Mouse (Mus musculus) neural tube, postnatal 0 days (tissue): ENCODE measurements around the gene Tmem267. TPM values are rescaled to one million over a fixed set of nuclear protein-coding genes. Genes with fewer than 3 reads are reported as not detected.

ENCODE experiments used
- polyA plus RNA-seq: library from polyadenylated mRNA; unstranded; fragments of >200 nt; fragmentation: Nextera tagmentation; extraction: Ambion mirVana; gene quantifications from 2 replicates; pipeline ENCODE4 v1.2.1, GENCODE M21; 2015

The Tmem267 gene
- polyA plus RNA-seq = 3.0 and 3.7 TPM in 2 replicates

GRCm38 (mm10) chr13:119487880-119488580, at the start of gene Tmem267, which contains the start of gene 3110070M22Rik:
Gene Tmem267, plus strand, starts transcription at chr13:119488039.
Gene 3110070M22Rik, minus strand, starts transcription at chr13:119488383.

DNA sequence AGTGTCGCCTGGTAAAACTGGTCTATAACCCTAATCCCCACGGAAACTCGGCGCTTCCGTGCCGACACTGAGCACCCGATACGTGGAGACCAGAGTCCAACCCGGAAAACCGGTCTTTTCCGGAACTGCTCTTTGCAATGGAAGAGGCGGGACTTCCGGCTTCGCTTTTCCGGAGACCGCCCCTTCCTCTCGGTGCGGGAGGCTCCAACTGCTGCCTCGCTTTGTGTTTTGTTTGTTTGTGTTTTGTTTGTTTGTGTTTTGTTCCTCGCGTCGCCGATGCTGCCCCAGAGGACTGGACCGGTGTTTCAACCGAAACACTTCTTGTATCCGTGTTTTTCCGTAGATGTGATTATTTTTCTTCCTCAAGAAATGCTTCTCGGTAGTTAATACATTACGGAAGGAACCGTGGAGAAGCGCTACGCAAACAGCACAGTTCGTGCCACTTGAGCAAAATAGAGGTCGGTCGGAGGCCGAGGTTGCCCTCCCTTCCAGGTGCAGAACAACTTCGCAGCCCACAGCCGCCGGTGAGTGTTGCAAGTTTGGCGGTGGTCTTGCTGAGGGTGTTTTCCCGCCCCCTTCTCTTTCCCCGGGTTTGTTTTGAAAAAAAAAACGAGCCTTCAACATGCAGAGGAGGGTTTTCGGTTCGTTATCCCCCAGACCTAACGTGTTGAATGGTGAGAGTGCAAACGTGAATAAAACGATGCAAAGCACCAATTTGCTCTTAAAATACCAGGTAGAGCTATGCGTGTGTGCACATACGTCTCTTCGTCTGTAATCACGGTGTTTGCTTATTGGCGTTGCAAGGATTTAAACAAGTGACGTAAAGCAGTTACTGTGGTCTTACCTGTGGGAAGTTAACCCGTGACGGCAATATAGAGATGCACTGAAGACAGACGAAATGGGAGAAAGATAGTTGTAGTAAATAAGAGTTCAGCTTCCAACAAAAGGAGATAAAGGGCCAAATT, 25.0 kb upstream of the Tmem267 start, which contains the start of gene 4833420G17Rik:
4833420G17Rik (plus strand) TSS at position 173 of the 965 bp plus-strand sequence.

DNA sequence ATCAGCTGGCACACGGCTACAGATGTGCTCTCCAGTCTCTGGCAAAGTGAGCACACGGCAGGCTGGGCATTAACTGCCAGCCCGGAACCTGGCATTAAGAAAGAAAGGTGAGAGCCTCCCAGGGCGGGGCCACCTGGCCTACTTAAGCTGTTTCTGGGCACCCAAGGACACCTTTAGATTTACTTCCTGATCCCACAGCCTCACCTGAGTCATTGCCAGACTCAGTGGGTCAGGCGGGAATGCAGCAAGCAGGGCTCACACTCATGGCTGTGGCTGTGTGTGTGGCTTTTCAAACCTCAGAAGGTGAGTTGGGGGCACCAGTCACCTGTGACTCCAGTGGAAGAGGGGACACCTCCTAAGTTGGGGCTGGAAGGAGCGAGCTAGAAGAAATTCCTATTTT, 135.8 kb downstream of the Tmem267 start, which contains the start of gene Ccl28:
Ccl28 (plus strand) TSS at position 186 of the 400 bp plus-strand sequence.

Other genes starting within 250 kb of the Tmem267 start
- gene Paip1, start 59.4 kb upstream of the Tmem267 start, polyA plus RNA-seq = 141 and 164 TPM in 2 replicates
- 50.4 and 53.7 TPM in 2 replicates for gene 4833420G17Rik, start 25.3 kb upstream of the Tmem267 start, polyA plus RNA-seq
- 1.3 and 1.9 TPM in 2 replicates for gene 3110070M22Rik, start 344 bp downstream of the Tmem267 start, polyA plus RNA-seq
- 0.17 and 0.39 TPM in 2 replicates for gene Ccl28, start 135.8 kb downstream of the Tmem267 start, polyA plus RNA-seq
- gene Hmgcs1, start 202.3 kb downstream of the Tmem267 start, polyA plus RNA-seq = 304 and 317 TPM in 2 replicates